ENCODE assay signal across 8 mouse cellular contexts in the genomic region with DNA sequence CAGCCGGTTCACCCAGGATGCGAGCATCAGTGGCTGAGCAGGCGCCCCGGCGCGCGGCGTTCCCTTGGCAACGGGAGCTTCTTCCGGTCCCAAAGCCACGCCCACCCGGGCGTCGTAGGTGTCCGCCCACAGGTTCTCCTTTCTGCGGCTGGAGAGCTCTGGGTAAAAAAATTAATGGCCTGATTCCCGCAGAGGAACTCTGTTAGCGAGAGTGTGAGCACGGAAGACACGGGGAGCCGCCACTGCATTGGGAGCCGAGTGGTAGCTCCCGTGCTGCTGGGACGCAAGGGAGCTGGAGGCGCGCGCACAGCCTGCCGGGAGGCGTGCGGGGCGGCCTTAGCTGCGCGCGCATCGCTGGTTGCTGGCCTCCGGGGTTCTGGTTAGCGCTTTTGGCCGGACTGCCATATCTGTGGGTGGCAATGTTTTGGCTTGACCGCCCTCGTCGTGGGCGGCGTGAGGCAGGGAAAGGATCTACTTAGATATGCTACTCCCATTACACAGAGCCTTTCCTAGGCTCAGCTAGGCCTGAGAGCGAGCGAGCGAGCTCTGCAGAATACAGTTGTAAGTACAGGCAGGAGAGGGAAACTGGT. TPM values are rescaled to one million over a fixed set of nuclear protein-coding genes. Genes with fewer than 3 reads are reported as not detected.
A peak's percentile ranks its signal among the peaks of the same experiment; 100 is the strongest.
DNase-seq lines count a peak whose midpoint lies in the region; ATAC-seq and TF ChIP-seq lines count a peak whose summit lies in the region.

Gene Arl6 (minus strand): TSS at position 290 of the 590 bp plus-strand sequence.

- H3K4me2 ChIP-seq in forebrain, embryonic 15.5 days (replicated peaks) = peak within 1 kb of the TSS; percentile 72
- peak within 1 kb of the TSS; percentile 76 for H3K4me2 ChIP-seq in liver, embryonic 16.5 days (ENCODE audit: low read depth, low read length)
- peak within 1 kb of the TSS; percentile 65 for H3K4me2 ChIP-seq in neural tube, embryonic 12.5 days (replicated peaks)
- peak within 1 kb of the TSS; percentile 71 for H3K4me2 ChIP-seq in stomach, postnatal 0 days (replicated peaks; ENCODE audit: low read depth)

- 0 out of 2 replicates have a peak, but pooled peaks have one; percentile 5 for TF ChIP-seq CTCF in stomach, postnatal 0 days (IDR thresholded peaks at IDR 0.05; ENCODE audit: low read depth)

- peak within 1 kb of the TSS; percentile 64 for H3K27ac ChIP-seq in ES-E14 (ENCODE audit: insufficient read depth, low read depth, low read length, poor library complexity, severe bottlenecking)
- H3K27ac ChIP-seq in forebrain, embryonic 15.5 days (replicated peaks) = peak within 1 kb of the TSS; percentile 99
- H3K27ac ChIP-seq in liver, embryonic 16.5 days (ENCODE audit: low read length) = peak within 1 kb of the TSS; percentile 89
- peak within 1 kb of the TSS; percentile 96 for H3K27ac ChIP-seq in neural tube, embryonic 12.5 days
- H3K27ac ChIP-seq in stomach, postnatal 0 days (replicated peaks) = peak within 1 kb of the TSS; percentile 96

- H3K4me1 ChIP-seq in ES-E14 (ENCODE audit: control insufficient read depth in 2 of 2, insufficient read depth in 2 of 2, low read length in 2 of 2, poor library complexity in 1 of 2) = no peaks in the 10 kb centered on the region; a peak in 1 of 4 replicates
- H3K4me1 ChIP-seq in forebrain, embryonic 15.5 days = peaks cover 10% of the 10 kb centered on the region
- H3K4me1 ChIP-seq in liver, embryonic 16.5 days (ENCODE audit: control insufficient read depth, low read depth, low read length) = peaks cover 5% of the 10 kb centered on the region
- H3K4me1 ChIP-seq in neural tube, embryonic 12.5 days = no peaks in the 10 kb centered on the region
- no peaks in the 10 kb centered on the region for H3K4me1 ChIP-seq in stomach, postnatal 0 days (replicated peaks; ENCODE audit: control insufficient read depth, insufficient read depth)

- H3K36me3 ChIP-seq in ES-E14 (ENCODE audit: control insufficient read depth, insufficient read depth, low read length, poor library complexity, severe bottlenecking) = no peaks in the 10 kb centered on the region
- no peaks in the 10 kb centered on the region for H3K36me3 ChIP-seq in forebrain, embryonic 15.5 days
- H3K36me3 ChIP-seq in liver, embryonic 16.5 days (ENCODE audit: control insufficient read depth, insufficient read depth) = no peaks in the 10 kb centered on the region
- H3K36me3 ChIP-seq in neural tube, embryonic 12.5 days = no peaks in the 10 kb centered on the region
- no peaks in the 10 kb centered on the region for H3K36me3 ChIP-seq in stomach, postnatal 0 days (ENCODE audit: control insufficient read depth, insufficient read depth, low read length)

- DNase-seq in ES-E14 (ENCODE audit: low read depth, low spot score) = peak; percentile 88
- peak; percentile 93 to 97 for DNase-seq in cerebellum, adult 18-20 months
- peak; percentile 95 to 96 for DNase-seq in heart, postnatal 14 days
- DNase-seq in large intestine, adult 2 months (ENCODE audit: low read depth, low spot score) = peak; percentile 48
- DNase-seq in stomach, postnatal 0 days (ENCODE audit: low spot score) = peak; percentile 94

- in situ Hi-C loops in ES-E14 (cut with MboI; ENCODE audit: low sequenced_read_pairs in 2 of 2, unreplicated experiment in 2 of 2) = no loop called here

- peak within 1 kb of the TSS; percentile 70 for H3K9ac ChIP-seq in ES-E14 (ENCODE audit: insufficient read depth, low read depth, low read length, poor library complexity, severe bottlenecking)
- peak within 1 kb of the TSS; percentile 87 for H3K9ac ChIP-seq in forebrain, embryonic 15.5 days (replicated peaks)
- peak within 1 kb of the TSS; percentile 61 for H3K9ac ChIP-seq in liver, embryonic 16.5 days (ENCODE audit: low read depth, low read length)
- peak within 1 kb of the TSS; percentile 57 for H3K9ac ChIP-seq in neural tube, embryonic 12.5 days
- peak within 1 kb of the TSS; percentile 73 for H3K9ac ChIP-seq in stomach, postnatal 0 days (ENCODE audit: low read length)

- peak; percentile 98 for ATAC-seq in forebrain, embryonic 15.5 days (replicated peaks)
- peak; percentile 98 for ATAC-seq in liver, embryonic 16.5 days (ENCODE audit: low read depth)
- ATAC-seq in neural tube, embryonic 12.5 days (ENCODE audit: low FRiP score, low read depth) = peak; percentile 97
- ATAC-seq in stomach, postnatal 0 days (ENCODE audit: low FRiP score, low TSS enrichment) = peak; percentile 98

- 1% methylated on average over 46 of the region's 46 CpGs for WGBS in forebrain, embryonic 15.5 days
- under 1% methylated on average over 46 of the region's 46 CpGs for WGBS in large intestine, adult 2 months
- under 1% methylated on average over 46 of the region's 46 CpGs for WGBS in liver, embryonic 16.5 days (ENCODE audit: insufficient replicate concordance)
- under 1% methylated on average over 46 of the region's 46 CpGs for WGBS in neural tube, embryonic 12.5 days
- WGBS in stomach, postnatal 0 days = under 1% methylated on average over 46 of the region's 46 CpGs

- no peaks in the 10 kb centered on the region for H3K9me3 ChIP-seq in ES-E14 (ENCODE audit: control insufficient read depth, insufficient read depth, low read depth, low read length)
- H3K9me3 ChIP-seq in forebrain, embryonic 15.5 days = no peaks in the 10 kb centered on the region
- H3K9me3 ChIP-seq in liver, embryonic 16.5 days (replicated peaks; ENCODE audit: control insufficient read depth, low read length) = no peaks in the 10 kb centered on the region
- H3K9me3 ChIP-seq in neural tube, embryonic 12.5 days = no peaks in the 10 kb centered on the region
- H3K9me3 ChIP-seq in stomach, postnatal 0 days (ENCODE audit: control insufficient read depth, low read length) = no peaks in the 10 kb centered on the region

- no peak for TF ChIP-seq EP300 in stomach, postnatal 0 days (optimal IDR thresholded peaks at IDR 0.05)

- H3K4me3 ChIP-seq in ES-E14 (ENCODE audit: insufficient read depth in 1 of 2, low read depth in 1 of 2, low read length in 2 of 2, poor library complexity in 1 of 2, severe bottlenecking in 1 of 2) = peak within 1 kb of the TSS; percentile 69 to 73
- H3K4me3 ChIP-seq in forebrain, embryonic 15.5 days = peak within 1 kb of the TSS; percentile 93
- peak within 1 kb of the TSS; percentile 78 for H3K4me3 ChIP-seq in liver, embryonic 16.5 days (ENCODE audit: low read depth, low read length)
- H3K4me3 ChIP-seq in neural tube, embryonic 12.5 days = peak within 1 kb of the TSS; percentile 65
- H3K4me3 ChIP-seq in stomach, postnatal 0 days (ENCODE audit: low read depth, low read length) = peak within 1 kb of the TSS; percentile 67

- intact Hi-C loops in heart, postnatal 14 days (cut with DNase I) = no loop called here

- no peaks in the 10 kb centered on the region for H3K27me3 ChIP-seq in forebrain, embryonic 15.5 days
- no peaks in the 10 kb centered on the region for H3K27me3 ChIP-seq in liver, embryonic 16.5 days (ENCODE audit: control insufficient read depth, insufficient read depth, low read depth, low read length)
- no peaks in the 10 kb centered on the region for H3K27me3 ChIP-seq in neural tube, embryonic 12.5 days (replicated peaks)
- no peaks in the 10 kb centered on the region for H3K27me3 ChIP-seq in stomach, postnatal 0 days (ENCODE audit: control insufficient read depth, insufficient read depth, low read length)

TF ChIP-seq in ES-E14, 5 proteins besides CTCF, POLR2A, EP300 and RAD21:
- TF ChIP-seq MAFK (IDR thresholded peaks at IDR 0.05; ENCODE audit: insufficient read depth, low read depth, low read length) (no peak), HCFC1 (IDR thresholded peaks at IDR 0.05; ENCODE audit: borderline replicate concordance, insufficient read depth, low read length) (no peak), ZC3H11A (IDR thresholded peaks at IDR 0.05; ENCODE audit: borderline replicate concordance, low read depth, low read length) (no peak), CHD2 (IDR thresholded peaks at IDR 0.05; ENCODE audit: low read depth, low read length) (no peak), ZNF384 (IDR thresholded peaks at IDR 0.05; ENCODE audit: low read depth, low read length) (no peak)

RNA-seq across cellular contexts. Expression of gene Arl6, which starts in this region (rescaled TPM):
- 9.1 and 13.6 TPM in 2 replicates for total RNA-seq in ES-E14 (2012; rRNA removed)
- 45.9 and 50.8 TPM in 2 replicates for polyA plus RNA-seq in forebrain, embryonic 15.5 days (2015; fragmentation: Nextera tagmentation; extraction: Ambion mirVana)
- total RNA-seq in heart, postnatal 14 days (2021) = 1 to 10 TPM; 4.9 to 6.3 TPM
- 0.72 and 0.89 TPM in 2 replicates for polyA plus RNA-seq in large intestine, adult 2 months (2012; rRNA removed)
- polyA plus RNA-seq in liver, embryonic 16.5 days (2015; fragmentation: Nextera tagmentation; extraction: Ambion mirVana) = 2.4 and 2.6 TPM in 2 replicates
- 41.7 and 42.3 TPM in 2 replicates for polyA plus RNA-seq in neural tube, embryonic 12.5 days (2016; fragmentation: Nextera tagmentation; extraction: Ambion mirVana)
- polyA plus RNA-seq in stomach, postnatal 0 days (2015; fragmentation: Nextera tagmentation; extraction: Ambion mirVana) = 17.8 and 18.2 TPM in 2 replicates

Comparison
In these comparisons a context has a peak if more than half of its experiments do, and no peak if none do; other contexts are left out.
1. Peak in every context shown above with its lines: DNase-seq, ATAC-seq, H3K4me3 ChIP-seq and H3K27ac ChIP-seq.
2. Peak in DNase-seq in large intestine, adult 2 months; RNA of the gene not detected or under 1 TPM.